Mouse (Mus musculus): Measurements from ENCODE around the gene Krtap5-3.

GRCm38 (mm10) chr7:142188156-142188555 is 13.0 kb upstream of the Krtap5-3 start:
- TF ChIP-seq CTCF (IDR thresholded peaks at IDR 0.05; ENCODE audit: control insufficient read depth, insufficient read depth, insufficient read length): no peak
- no peak for TF ChIP-seq CEBPB (IDR thresholded peaks at IDR 0.05; ENCODE audit: low read depth)
- no peak for TF ChIP-seq USF1 (IDR thresholded peaks at IDR 0.05; ENCODE audit: low read depth)
- no peak for TF ChIP-seq MAX (IDR thresholded peaks at IDR 0.05)
- no peak for TF ChIP-seq MYOD1 (IDR thresholded peaks at IDR 0.05; ENCODE audit: control insufficient read depth, insufficient read length, low read depth)
- no peak for TF ChIP-seq FOSL1 (IDR thresholded peaks at IDR 0.05; ENCODE audit: insufficient read depth, low read length, poor library complexity, severe bottlenecking)
- TF ChIP-seq MYOG (IDR thresholded peaks at IDR 0.05; ENCODE audit: control insufficient read depth, extremely low read depth, insufficient read length): no peak
